Mouse (Mus musculus) midbrain, embryonic 11.5 days (tissue): ENCODE data around the gene Drc1. TPM values are rescaled to one million over a fixed set of nuclear protein-coding genes. Genes with fewer than 3 reads are reported as not detected.

Experiments
- ATAC-seq: fragments of 200-750 bp; cut with Nextera tagmentation; 2 replicates; pipeline ENCODE4 v1.8.0; 2017; ENCODE audit warnings: moderate TSS enrichment, moderate library complexity; ENCODE audit not compliant: low FRiP score
- DNase-seq: peaks from one replicate; pipeline ENCODE4 v3.0.0; 2015; ENCODE audit warnings: low spot score; ENCODE audit errors: missing footprints
- H3K27ac ChIP-seq: fragments of 300-500 bp; sonication (generic); 2 replicates; pipeline ENCODE4 v1.5.1; 2014; ENCODE audit warnings: low read depth, low read length
- H3K27me3 ChIP-seq: fragments of 300-500 bp; sonication (generic); 2 replicates; pipeline ENCODE4 v1.6.1; 2014; ENCODE audit warnings: mild to moderate bottlenecking, low read length, moderate library complexity, mixed read lengths; ENCODE audit not compliant: control insufficient read depth, insufficient read depth
- H3K36me3 ChIP-seq: fragments of 300-500 bp; sonication (generic); 2 replicates; pipeline ENCODE4 v1.6.1; 2014; ENCODE audit warnings: mild to moderate bottlenecking, low read length, moderate library complexity, mixed read lengths; ENCODE audit not compliant: control insufficient read depth, insufficient read depth
- H3K4me1 ChIP-seq: fragments of 300-500 bp; sonication (generic); 2 replicates; pipeline ENCODE4 v1.6.1; 2014; ENCODE audit warnings: low read length; ENCODE audit not compliant: control insufficient read depth, insufficient read depth
- H3K4me2 ChIP-seq: fragments of 300-500 bp; sonication (generic); 2 replicates; pipeline ENCODE4 v1.6.1; 2014; ENCODE audit warnings: mild to moderate bottlenecking, moderate library complexity
- H3K4me3 ChIP-seq: fragments of 300-500 bp; sonication (generic); 2 replicates; pipeline ENCODE4 v1.5.1; 2014; ENCODE audit warnings: low read depth, low read length
- H3K9ac ChIP-seq: fragments of 300-500 bp; sonication (generic); 2 replicates; pipeline ENCODE4 v1.6.1; 2014; ENCODE audit warnings: low read length
- H3K9me3 ChIP-seq: fragments of 300-500 bp; sonication (generic); 2 replicates; pipeline ENCODE4 v1.6.1; 2016; ENCODE audit warnings: low read length; ENCODE audit not compliant: control insufficient read depth
- WGBS: fragments of 180-500 bp; shearing (Covaris S2); extraction: QIAGEN DNeasy Blood & Tissue Kit; methylation state at CpG from one replicate; pipeline ENCODE4 v1.1.7; 2014; 5-methylcytosine and 5-hydroxymethylcytosine counted together
- polyA plus RNA-seq: library from polyadenylated mRNA; unstranded; fragments of >200 nt; fragmentation: Nextera tagmentation; extraction: Ambion mirVana; gene quantifications from 2 replicates; pipeline ENCODE4 v1.2.1, GENCODE M21; 2014

The Drc1 gene
- polyA plus RNA-seq, 1 experiment from 2014 or later = 0.68 TPM

DNA sequence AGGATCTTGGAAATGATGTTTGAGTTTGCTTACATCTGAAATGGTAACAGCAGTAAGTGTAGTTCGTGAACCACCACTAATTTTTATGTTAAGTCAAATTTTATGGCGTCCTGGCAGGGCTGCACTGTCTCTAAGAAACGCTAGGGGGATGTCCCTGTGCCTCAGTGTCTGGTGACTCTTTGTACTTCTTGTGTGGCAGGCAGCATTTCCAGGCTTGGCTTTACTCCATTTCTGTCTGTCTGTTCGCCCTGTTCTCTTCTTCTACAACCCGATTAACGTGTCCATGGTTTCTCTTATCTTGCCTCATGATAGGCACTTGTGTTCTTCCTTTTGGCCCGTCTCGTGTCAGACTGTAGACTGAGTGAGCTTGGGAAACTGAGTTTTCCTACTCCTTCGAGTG lies 37.4 kb upstream of the Drc1 start:
- peak; percentile 75 for DNase-seq
- ATAC-seq = no peak
- Histone ChIP-seq H3K27me3 (no peaks in the 10 kb centered on the region), H3K27ac (no peak overlapping the region), H3K4me1 (no peaks in the 10 kb centered on the region), H3K9ac (no peak overlapping the region), H3K9me3 (no peaks in the 10 kb centered on the region), H3K4me3 (no peak overlapping the region), H3K4me2 (no peak overlapping the region), H3K36me3 (no peaks in the 10 kb centered on the region)
- 79% methylated on average over 9 of the region's 9 CpGs for WGBS

DNA sequence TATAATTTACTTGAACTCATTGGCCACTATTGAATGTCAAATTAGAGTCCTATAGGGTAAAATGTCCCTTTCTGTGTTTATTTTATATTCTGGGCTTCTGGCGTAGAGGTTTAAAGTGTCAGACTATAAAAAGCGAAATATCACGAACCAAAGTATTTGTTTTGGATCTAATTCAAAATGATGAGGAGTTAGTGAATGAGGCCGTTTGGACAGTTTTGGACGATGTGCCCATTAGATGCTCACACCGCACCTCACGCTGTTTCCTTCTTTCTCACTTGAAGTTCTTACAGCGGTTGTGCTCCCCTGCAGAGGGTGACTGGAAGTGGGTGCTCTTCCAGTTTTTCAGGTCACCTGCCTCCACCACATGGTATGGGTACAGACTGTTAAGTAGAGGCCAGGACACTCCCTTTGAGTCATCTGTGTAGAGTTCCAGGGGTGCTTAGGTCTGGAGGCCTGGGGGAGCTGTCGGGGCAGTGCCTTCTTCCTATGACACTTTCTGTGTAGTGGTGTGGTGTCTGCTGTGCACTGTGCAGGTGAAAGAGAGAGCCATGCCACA lies 35.2 kb upstream of the Drc1 start:
- Histone ChIP-seq H3K36me3 (no peaks in the 10 kb centered on the region), H3K4me2 (no peak overlapping the region), H3K4me1 (no peaks in the 10 kb centered on the region), H3K9ac (no peak overlapping the region), H3K27me3 (no peaks in the 10 kb centered on the region), H3K4me3 (no peak overlapping the region), H3K9me3 (no peaks in the 10 kb centered on the region), H3K27ac (no peak overlapping the region)
- ATAC-seq (no peak), DNase-seq (no peak)
- 93% methylated on average over 9 of the region's 9 CpGs for WGBS

DNA sequence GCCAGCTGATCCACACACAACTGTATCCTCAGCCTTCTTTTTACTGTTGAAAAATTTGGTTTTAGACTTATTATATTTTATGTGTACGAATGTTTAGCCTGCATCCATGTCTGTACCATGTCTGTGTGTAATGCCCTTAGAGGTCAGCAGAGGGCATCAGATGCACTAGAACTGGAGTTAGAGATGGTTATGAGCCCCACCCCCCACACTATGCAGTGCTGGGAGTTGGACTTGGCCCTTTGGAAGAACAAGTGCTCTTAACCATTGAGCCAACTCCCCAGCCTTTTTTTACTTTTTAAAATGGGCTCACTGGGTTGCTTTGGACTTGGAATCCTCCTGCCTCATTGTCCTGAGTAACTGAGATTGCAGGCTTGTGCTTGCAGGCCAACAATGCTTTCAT lies 33.5 kb upstream of the Drc1 start:
- 94% methylated on average over 1 of the region's 1 CpGs for WGBS
- Histone ChIP-seq H3K27ac (no peak overlapping the region), H3K4me2 (no peak overlapping the region), H3K9me3 (no peaks in the 10 kb centered on the region), H3K4me1 (no peaks in the 10 kb centered on the region), H3K4me3 (no peak overlapping the region), H3K36me3 (peaks cover 3% of the 10 kb centered on the region; the same call in 1 of the 2 replicates), H3K27me3 (no peaks in the 10 kb centered on the region), H3K9ac (no peak overlapping the region)
- ATAC-seq (no peak), DNase-seq (no peak)

DNA sequence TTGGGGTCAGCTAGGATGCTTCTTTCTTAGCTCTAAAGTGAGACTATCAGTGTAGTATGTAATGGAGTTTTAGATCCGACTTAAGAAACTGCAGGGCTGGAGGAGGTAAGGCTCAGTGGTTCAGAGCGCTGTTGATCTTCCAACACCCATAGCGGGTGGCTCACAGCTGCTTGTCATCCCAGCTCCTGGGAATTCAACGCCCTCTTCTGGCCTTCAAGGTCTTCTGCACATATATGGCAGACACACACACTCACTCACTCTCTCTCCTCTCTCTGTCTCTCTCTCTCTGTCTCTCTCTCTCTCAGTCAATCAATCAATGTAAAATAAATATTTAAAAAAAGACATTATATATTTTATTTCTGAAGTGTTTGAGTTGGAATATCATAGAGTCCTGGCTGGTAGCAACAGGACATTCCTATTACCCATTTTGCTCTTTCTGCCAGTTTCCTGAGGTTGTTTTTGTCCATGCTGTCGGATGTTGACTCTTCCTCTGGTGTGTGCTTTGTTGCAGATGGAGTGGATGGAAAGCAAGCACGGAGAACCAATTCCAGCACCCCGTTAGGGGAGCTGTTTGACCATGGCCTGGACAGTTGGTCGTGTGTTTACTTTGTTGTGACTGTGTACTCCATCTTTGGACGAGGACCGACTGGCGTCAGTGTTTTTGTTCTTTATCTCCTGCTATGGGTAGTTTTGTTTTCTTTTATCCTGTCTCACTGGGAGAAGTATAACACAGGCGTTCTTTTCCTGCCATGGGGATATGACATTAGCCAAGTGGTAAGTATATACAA lies 25.4 kb upstream of the Drc1 start:
- DNase-seq (no peak), ATAC-seq (no peak)
- H3K4me1 ChIP-seq = no peaks in the 10 kb centered on the region
- H3K4me3 ChIP-seq = no peak overlapping the region
- H3K27ac ChIP-seq = no peak overlapping the region
- H3K9ac ChIP-seq = no peak overlapping the region
- H3K9me3 ChIP-seq = no peaks in the 10 kb centered on the region
- H3K36me3 ChIP-seq = peaks cover 8% of the 10 kb centered on the region; the same call in 1 of the 2 replicates
- H3K4me2 ChIP-seq = no peak overlapping the region
- 89% methylated on average over 12 of the region's 12 CpGs for WGBS
- H3K27me3 ChIP-seq = no peaks in the 10 kb centered on the region

- DNase-seq = no peak
- ATAC-seq = no peak
- Histone ChIP-seq H3K4me1 (no peaks in the 10 kb centered on the region), H3K9ac (no peak overlapping the region), H3K4me2 (no peak overlapping the region), H3K36me3 (peaks cover 6% of the 10 kb centered on the region; the same call in 1 of the 2 replicates), H3K27ac (no peak overlapping the region), H3K4me3 (no peak overlapping the region), H3K27me3 (no peaks in the 10 kb centered on the region), H3K9me3 (no peaks in the 10 kb centered on the region)
- WGBS = 92% methylated on average over 7 of the region's 7 CpGs
These were observed 22.4 kb upstream of the Drc1 start for GRCm38 (mm10) chr5:30258776-30259175.

DNA sequence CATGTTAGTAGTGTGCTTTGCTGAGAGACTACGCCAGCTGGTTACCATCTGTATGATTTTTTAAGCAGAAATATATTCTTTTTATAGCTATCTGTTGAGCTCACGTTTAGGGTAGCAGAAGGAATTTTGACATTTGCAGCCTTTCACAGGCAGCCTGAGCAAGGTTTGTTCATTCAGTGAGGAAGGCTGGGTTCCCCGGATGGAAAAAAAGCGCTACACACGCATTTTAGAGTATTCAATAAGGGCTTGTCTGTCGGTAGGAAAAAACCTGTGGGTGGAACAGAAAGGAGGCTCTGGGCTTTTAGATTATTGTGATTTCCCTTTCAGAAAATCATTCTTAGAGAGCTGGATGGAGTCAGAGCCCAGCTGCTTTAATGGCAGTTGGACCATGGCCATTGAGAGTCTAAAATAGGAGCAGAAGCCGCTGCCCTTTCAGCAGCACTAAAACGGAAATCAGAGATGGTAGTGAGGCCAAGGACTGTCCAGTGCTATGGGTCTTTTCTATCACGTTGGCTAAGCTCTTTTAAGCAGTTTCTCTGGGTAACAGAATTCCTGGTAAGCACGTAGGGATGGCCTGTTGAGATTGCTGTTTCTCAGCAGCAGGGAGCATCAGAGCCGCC lies 10.5 kb upstream of the Drc1 start:
- ATAC-seq = no peak
- WGBS = 83% methylated on average over 11 of the region's 11 CpGs

GRCm38 (mm10) chr5:30271599-30272281 lies 9.4 kb upstream of the Drc1 start:
- H3K27me3 ChIP-seq = no peaks in the 10 kb centered on the region
- no peak overlapping the region for H3K4me3 ChIP-seq
- H3K27ac ChIP-seq = no peak overlapping the region
- no peak overlapping the region for H3K4me2 ChIP-seq
- no peak overlapping the region for H3K9ac ChIP-seq
- H3K4me1 ChIP-seq = no peaks in the 10 kb centered on the region
- 93% methylated on average over 11 of the region's 11 CpGs for WGBS
- DNase-seq = no peak
- no peaks in the 10 kb centered on the region for H3K9me3 ChIP-seq
- no peak for ATAC-seq
- no peaks in the 10 kb centered on the region for H3K36me3 ChIP-seq

More for the DNA sequence above, 10.5 kb upstream of the Drc1 start:
- Histone ChIP-seq H3K9ac (no peak overlapping the region), H3K27ac (no peak overlapping the region), H3K9me3 (no peaks in the 10 kb centered on the region), H3K4me3 (no peak overlapping the region), H3K4me1 (no peaks in the 10 kb centered on the region), H3K36me3 (0 out of 2 replicates have a peak, but pooled peaks cover 3% of the 10 kb centered on the region), H3K4me2 (no peak overlapping the region), H3K27me3 (no peaks in the 10 kb centered on the region)
- DNase-seq = no peak

GRCm38 (mm10) chr5:30276361-30276760 lies 4.8 kb upstream of the Drc1 start:
- H3K9ac ChIP-seq = no peak overlapping the region
- DNase-seq (no peak), ATAC-seq (no peak)
- H3K9me3 ChIP-seq = no peaks in the 10 kb centered on the region
- H3K4me3 ChIP-seq = no peak overlapping the region
- H3K4me1 ChIP-seq = no peaks in the 10 kb centered on the region
- H3K4me2 ChIP-seq = no peak overlapping the region
- no peaks in the 10 kb centered on the region for H3K27me3 ChIP-seq
- no peaks in the 10 kb centered on the region for H3K36me3 ChIP-seq
- no peak overlapping the region for H3K27ac ChIP-seq
- 79% methylated on average over 2 of the region's 2 CpGs for WGBS

DNA sequence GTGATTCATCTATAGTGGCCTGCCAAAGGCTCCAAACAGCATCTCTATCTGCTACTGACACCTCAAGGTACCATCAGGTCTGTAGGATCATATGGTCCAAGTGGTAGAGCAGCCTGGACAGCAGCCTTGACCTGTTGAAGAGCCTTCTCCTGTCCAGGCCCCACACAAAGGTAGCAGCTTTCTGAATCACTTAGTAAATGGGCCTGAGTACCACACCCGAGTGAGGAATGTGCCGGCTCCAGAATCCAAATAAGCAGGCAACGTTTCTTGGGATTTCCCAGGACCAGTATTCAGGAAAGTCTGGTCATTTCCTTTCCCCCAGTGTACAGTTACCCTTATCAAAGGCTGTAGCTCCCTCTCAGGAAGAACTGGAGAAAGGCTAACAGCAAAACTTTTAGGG lies 2.2 kb upstream of the Drc1 start:
- WGBS = 83% methylated on average over 3 of the region's 3 CpGs
- no peak overlapping the region for H3K4me3 ChIP-seq
- DNase-seq (no peak), ATAC-seq (no peak)
- H3K27me3 ChIP-seq = no peaks in the 10 kb centered on the region
- no peak overlapping the region for H3K9ac ChIP-seq
- no peaks in the 10 kb centered on the region for H3K9me3 ChIP-seq
- no peak overlapping the region for H3K27ac ChIP-seq
- H3K4me2 ChIP-seq = no peak overlapping the region
- no peaks in the 10 kb centered on the region for H3K4me1 ChIP-seq
- H3K36me3 ChIP-seq = no peaks in the 10 kb centered on the region
